Mouse (Mus musculus) thymus, adult 2 months (tissue): Measurements from ENCODE around the gene Ankrd6.

Experiments used
- CTCF ChIP-seq: fragments of 200-500 bp; IDR thresholded peaks from 2 replicates; pipeline ENCODE4 v1.5.1; 2012; ENCODE audit warnings: mild to moderate bottlenecking, control low read depth, low read length, moderate library complexity, borderline replicate concordance; ENCODE audit not compliant: control insufficient read depth, poor library complexity, insufficient read depth; ENCODE audit errors: extremely low read depth
- POLR2A ChIP-seq: fragments of 200-500 bp; IDR thresholded peaks from 2 replicates; pipeline ENCODE4 v1.6.1; 2012; ENCODE audit warnings: mild to moderate bottlenecking, low read length, control low read depth, moderate library complexity; ENCODE audit not compliant: control insufficient read depth, poor library complexity, insufficient read depth; ENCODE audit errors: extremely low read depth

GRCm38 (mm10) chr4:32915928-32916327, 34.7 kb downstream of the Ankrd6 start:
- TF ChIP-seq CTCF, result no peak
- no peak for TF ChIP-seq POLR2A
